Mouse (Mus musculus): ENCODE data around the gene Ggt1.

DNA sequence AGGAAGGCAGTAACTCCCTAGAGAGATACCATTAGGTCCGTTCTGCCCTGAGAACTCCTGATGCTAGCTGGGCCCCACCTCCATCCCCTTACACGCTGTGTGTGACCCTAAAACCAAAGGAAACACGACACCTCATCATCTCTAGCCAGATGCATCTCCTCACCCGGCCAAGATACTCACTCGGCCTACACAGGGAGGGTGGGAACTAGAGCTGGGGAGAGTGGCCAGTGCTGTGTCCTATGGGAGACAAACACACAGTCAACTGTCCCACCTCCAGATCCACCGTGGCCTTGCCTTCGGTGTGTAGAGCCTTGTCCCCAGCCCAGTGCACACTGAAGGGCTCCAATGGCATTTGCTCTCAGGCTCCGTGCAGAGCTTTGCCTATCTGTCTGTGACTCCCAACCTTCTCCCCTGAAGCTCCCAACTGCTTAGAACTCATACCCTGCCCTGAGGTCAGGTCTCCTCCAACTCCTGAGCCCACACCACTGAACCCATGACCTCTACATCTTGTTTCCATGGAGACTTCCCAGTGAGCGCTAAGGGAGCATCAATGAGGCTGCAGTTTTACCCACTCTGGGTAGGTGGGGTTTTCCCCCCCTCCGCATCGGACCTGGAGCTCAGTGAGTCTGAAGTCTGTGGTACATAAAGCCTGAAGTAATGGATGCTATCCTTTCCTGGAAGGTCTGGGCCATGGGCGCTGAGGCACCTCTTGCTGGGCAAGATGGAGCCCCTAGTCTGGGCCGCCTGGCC lies 8.5 kb upstream of the Ggt1 start:
- TF ChIP-seq CTCF (IDR thresholded peaks at IDR 0.05; ENCODE audit: low read depth, low read length) (no peak), TAL1 (conservative IDR thresholded peaks at IDR 0.05; ENCODE audit: low read depth, low read length) (no peak), POLR2AphosphoS5 (IDR thresholded peaks at IDR 0.05; ENCODE audit: insufficient replicate concordance, low read depth, low read length) (no peak), GATA1 (IDR thresholded peaks at IDR 0.05; ENCODE audit: borderline replicate concordance, low read length) (no peak), GATA2 (IDR thresholded peaks at IDR 0.05; ENCODE audit: borderline replicate concordance, low read depth, low read length) (no peak)

All from G1E (cell line).